Mouse (Mus musculus) olfactory bulb, adult 2 months (tissue): Measurements from ENCODE around the gene Kctd4.

Experiments used
- CTCF ChIP-seq: fragments of 200-500 bp; IDR thresholded peaks from 2 replicates; pipeline ENCODE4 v1.5.1; 2012; ENCODE audit warnings: low read depth, mild to moderate bottlenecking, low read length, moderate library complexity; ENCODE audit not compliant: insufficient read depth
- POLR2A ChIP-seq: fragments of 200-500 bp; IDR thresholded peaks from 2 replicates; pipeline ENCODE4 v1.6.1; 2012; ENCODE audit warnings: mild to moderate bottlenecking, low read depth, low read length, moderate library complexity; ENCODE audit not compliant: insufficient read depth

DNA sequence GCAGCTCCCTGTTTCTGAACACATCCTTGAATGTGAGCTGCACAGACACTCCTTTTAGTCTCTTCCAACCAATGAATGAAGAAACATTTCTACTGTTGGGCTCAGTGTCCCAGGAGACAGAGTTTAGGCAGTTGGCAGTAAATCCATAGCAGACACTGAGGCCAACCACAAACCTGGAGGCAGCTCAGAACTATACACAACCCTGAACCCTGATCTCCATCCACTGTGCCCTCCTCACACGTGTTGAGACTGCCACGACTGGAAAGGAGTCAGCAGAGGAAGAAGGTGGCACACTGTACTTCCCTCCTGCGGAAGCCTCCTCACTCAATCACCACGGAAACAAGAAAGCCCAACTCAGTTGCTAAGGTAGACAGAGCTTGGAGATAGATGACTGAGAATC is 30.3 kb downstream of the Kctd4 start:
- TF ChIP-seq POLR2A = no peak
- TF ChIP-seq CTCF = no peak
